Mouse (Mus musculus): ENCODE results near the gene Plxdc1. TPM values are rescaled to one million over a fixed set of nuclear protein-coding genes. Genes with fewer than 3 reads are reported as not detected.

The Plxdc1 gene
- total and polyA plus RNA-seq, 3 experiments: 0.03 to 0.11 TPM; not detected in 1

GRCm38 (mm10) chr11:97901806-97902205, 84.4 kb downstream of the Plxdc1 start:
- TF ChIP-seq GATA2 (IDR thresholded peaks at IDR 0.05; ENCODE audit: borderline replicate concordance, low read depth, low read length) (no peak), CTCF (IDR thresholded peaks at IDR 0.05; ENCODE audit: low read depth, low read length) (no peak), GATA1 (IDR thresholded peaks at IDR 0.05; ENCODE audit: borderline replicate concordance, low read length) (no peak), POLR2AphosphoS5 (IDR thresholded peaks at IDR 0.05; ENCODE audit: insufficient replicate concordance, low read depth, low read length) (no peak), TAL1 (conservative IDR thresholded peaks at IDR 0.05; ENCODE audit: low read depth, low read length) (no peak)
- no peaks in the 10 kb centered on the region for H3K9me3 ChIP-seq (replicated peaks)
- ATAC-seq (ENCODE audit: extremely low read depth, insufficient number of reproducible peaks, low FRiP score, poor library complexity, severe bottlenecking) (no peak), DNase-seq (ENCODE audit: low spot score) (no peak)
- H3K4me1 ChIP-seq (ENCODE audit: insufficient read depth, low read depth, low read length): no peaks in the 10 kb centered on the region; the same call in 1 of the 2 replicates
- no peak overlapping the region for H3K4me3 ChIP-seq (ENCODE audit: low read depth, low read length)
- H3K36me3 ChIP-seq (replicated peaks): no peaks in the 10 kb centered on the region
- peaks cover 11% of the 10 kb centered on the region for H3K27me3 ChIP-seq (ENCODE audit: insufficient read depth, low read length)

- no peaks in the 10 kb centered on the region for H3K36me3 ChIP-seq (replicated peaks)
- ATAC-seq (ENCODE audit: extremely low read depth, insufficient number of reproducible peaks, low FRiP score, poor library complexity, severe bottlenecking) (no peak), DNase-seq (ENCODE audit: low spot score) (peak; percentile 55)
- H3K4me3 ChIP-seq (ENCODE audit: low read depth, low read length): no peak overlapping the region
- H3K4me1 ChIP-seq (ENCODE audit: insufficient read depth, low read depth, low read length): no peaks in the 10 kb centered on the region; the same call in 1 of the 2 replicates
- H3K27me3 ChIP-seq (ENCODE audit: insufficient read depth, low read length): peaks cover 7% of the 10 kb centered on the region
- no peaks in the 10 kb centered on the region for H3K9me3 ChIP-seq (replicated peaks)
- TF ChIP-seq POLR2AphosphoS5 (IDR thresholded peaks at IDR 0.05; ENCODE audit: insufficient replicate concordance, low read depth, low read length): no peak
- TF ChIP-seq CTCF (IDR thresholded peaks at IDR 0.05; ENCODE audit: low read depth, low read length): peak; percentile 79
Measured at GRCm38 (mm10) chr11:97899822-97900221, 86.4 kb downstream of the Plxdc1 start.

GRCm38 (mm10) chr11:97897568-97898185, 88.6 kb downstream of the Plxdc1 start:
- ATAC-seq (ENCODE audit: extremely low read depth, insufficient number of reproducible peaks, low FRiP score, poor library complexity, severe bottlenecking) (no peak), DNase-seq (ENCODE audit: low spot score) (no peak)
- H3K27me3 ChIP-seq (ENCODE audit: insufficient read depth, low read length): peaks cover 15% of the 10 kb centered on the region
- H3K4me1 ChIP-seq (ENCODE audit: insufficient read depth, low read depth, low read length): no peaks in the 10 kb centered on the region
- H3K4me3 ChIP-seq (ENCODE audit: low read depth, low read length): no peak overlapping the region
- H3K36me3 ChIP-seq (replicated peaks): no peaks in the 10 kb centered on the region
- peaks cover 4% of the 10 kb centered on the region for H3K9me3 ChIP-seq (replicated peaks)
- TF ChIP-seq GATA1 (IDR thresholded peaks at IDR 0.05; ENCODE audit: borderline replicate concordance, low read length) (no peak), TAL1 (conservative IDR thresholded peaks at IDR 0.05; ENCODE audit: low read depth, low read length) (no peak), POLR2AphosphoS5 (IDR thresholded peaks at IDR 0.05; ENCODE audit: insufficient replicate concordance, low read depth, low read length) (no peak), GATA2 (IDR thresholded peaks at IDR 0.05; ENCODE audit: borderline replicate concordance, low read depth, low read length) (no peak), CTCF (IDR thresholded peaks at IDR 0.05; ENCODE audit: low read depth, low read length) (no peak)

GRCm38 (mm10) chr11:97896655-97897054, 89.6 kb downstream of the Plxdc1 start:
- peaks cover 17% of the 10 kb centered on the region for H3K27me3 ChIP-seq (ENCODE audit: insufficient read depth, low read length)
- H3K4me1 ChIP-seq (ENCODE audit: insufficient read depth, low read depth, low read length): no peaks in the 10 kb centered on the region
- ATAC-seq (ENCODE audit: extremely low read depth, insufficient number of reproducible peaks, low FRiP score, poor library complexity, severe bottlenecking) (no peak), DNase-seq (ENCODE audit: low spot score) (no peak)
- no peak for TF ChIP-seq CTCF (IDR thresholded peaks at IDR 0.05; ENCODE audit: low read depth, low read length)
- no peak for TF ChIP-seq GATA1 (IDR thresholded peaks at IDR 0.05; ENCODE audit: borderline replicate concordance, low read length)
- TF ChIP-seq TAL1 (conservative IDR thresholded peaks at IDR 0.05; ENCODE audit: low read depth, low read length): no peak
- TF ChIP-seq POLR2AphosphoS5 (IDR thresholded peaks at IDR 0.05; ENCODE audit: insufficient replicate concordance, low read depth, low read length): no peak
- TF ChIP-seq GATA2 (IDR thresholded peaks at IDR 0.05; ENCODE audit: borderline replicate concordance, low read depth, low read length): no peak
- peaks cover 4% of the 10 kb centered on the region for H3K9me3 ChIP-seq (replicated peaks)
- no peaks in the 10 kb centered on the region for H3K36me3 ChIP-seq (replicated peaks)
- no peak overlapping the region for H3K4me3 ChIP-seq (ENCODE audit: low read depth, low read length)

- Histone ChIP-seq H3K36me3 (replicated peaks) (peaks cover 3% of the 10 kb centered on the region), H3K27me3 (ENCODE audit: insufficient read depth, low read length) (peaks cover 14% of the 10 kb centered on the region), H3K4me1 (ENCODE audit: insufficient read depth, low read depth, low read length) (peaks cover 2% of the 10 kb centered on the region; the same call in 1 of the 2 replicates), H3K4me3 (ENCODE audit: low read depth, low read length) (no peak overlapping the region), H3K9me3 (replicated peaks) (peaks cover 4% of the 10 kb centered on the region)
- TF ChIP-seq GATA2 (IDR thresholded peaks at IDR 0.05; ENCODE audit: borderline replicate concordance, low read depth, low read length) (no peak), GATA1 (IDR thresholded peaks at IDR 0.05; ENCODE audit: borderline replicate concordance, low read length) (no peak), POLR2AphosphoS5 (IDR thresholded peaks at IDR 0.05; ENCODE audit: insufficient replicate concordance, low read depth, low read length) (no peak), TAL1 (conservative IDR thresholded peaks at IDR 0.05; ENCODE audit: low read depth, low read length) (no peak), CTCF (IDR thresholded peaks at IDR 0.05; ENCODE audit: low read depth, low read length) (no peak)
- DNase-seq (ENCODE audit: low spot score): no peak
- no peak for ATAC-seq (ENCODE audit: extremely low read depth, insufficient number of reproducible peaks, low FRiP score, poor library complexity, severe bottlenecking)
Measured at GRCm38 (mm10) chr11:97891821-97892220, 94.4 kb downstream of the Plxdc1 start.

- DNase-seq (ENCODE audit: low spot score): no peak
- Histone ChIP-seq H3K9me3 (replicated peaks) (peaks cover 4% of the 10 kb centered on the region), H3K4me1 (ENCODE audit: insufficient read depth, low read depth, low read length) (peaks cover 20% of the 10 kb centered on the region), H3K36me3 (replicated peaks) (peaks cover 3% of the 10 kb centered on the region), H3K4me3 (ENCODE audit: low read depth, low read length) (no peak overlapping the region; the same call in 1 of the 2 replicates), H3K27me3 (ENCODE audit: insufficient read depth, low read length) (0 out of 2 replicates have a peak, but pooled peaks cover under 1% of the 10 kb centered on the region)
- TF ChIP-seq TAL1 (conservative IDR thresholded peaks at IDR 0.05; ENCODE audit: low read depth, low read length): no peak
- no peak for ATAC-seq (ENCODE audit: extremely low read depth, insufficient number of reproducible peaks, low FRiP score, poor library complexity, severe bottlenecking)
Measured at GRCm38 (mm10) chr11:97885296-97885915, 100.8 kb downstream of the Plxdc1 start.

All from G1E (cell line).